Mouse (Mus musculus): ENCODE measurements around the gene Lyl1.

Lyl1 gene

GRCm38 (mm10) chr8:84728474-84728873 is 27.2 kb downstream of the Lyl1 start:
- H3K4me1 ChIP-seq (replicated peaks; ENCODE audit: low read depth, low read length) = peaks cover 52% of the 10 kb centered on the region
- peaks cover 51% of the 10 kb centered on the region for H3K27me3 ChIP-seq (ENCODE audit: insufficient read depth, low read length)
- H3K9me3 ChIP-seq (ENCODE audit: low read length) = no peaks in the 10 kb centered on the region
- no peaks in the 10 kb centered on the region for H3K36me3 ChIP-seq (ENCODE audit: insufficient read depth, low read length)
- H3K4me3 ChIP-seq (replicated peaks; ENCODE audit: low read length) = no peak overlapping the region
- TF ChIP-seq POU5F1 (IDR thresholded peaks at IDR 0.05; ENCODE audit: borderline replicate concordance, low read length) (no peak), NANOG (IDR thresholded peaks at IDR 0.05; ENCODE audit: borderline replicate concordance, low read length) (no peak), CTCF (conservative IDR thresholded peaks at IDR 0.05; ENCODE audit: low read length) (no peak)

- Histone ChIP-seq H3K36me3 (ENCODE audit: insufficient read depth, low read length) (no peaks in the 10 kb centered on the region), H3K4me3 (replicated peaks; ENCODE audit: low read length) (peak overlapping the region; percentile 50), H3K4me1 (replicated peaks; ENCODE audit: low read depth, low read length) (peaks cover 38% of the 10 kb centered on the region), H3K27me3 (ENCODE audit: insufficient read depth, low read length) (peaks cover 54% of the 10 kb centered on the region), H3K9me3 (ENCODE audit: low read length) (no peaks in the 10 kb centered on the region)
- TF ChIP-seq NANOG (IDR thresholded peaks at IDR 0.05; ENCODE audit: borderline replicate concordance, low read length) = no peak
- TF ChIP-seq CTCF (conservative IDR thresholded peaks at IDR 0.05; ENCODE audit: low read length) = no peak
- TF ChIP-seq POU5F1 (IDR thresholded peaks at IDR 0.05; ENCODE audit: borderline replicate concordance, low read length) = no peak
Measured at GRCm38 (mm10) chr8:84729921-84730362, 28.7 kb downstream of the Lyl1 start.

- Histone ChIP-seq H3K36me3 (ENCODE audit: insufficient read depth, low read length) (no peaks in the 10 kb centered on the region), H3K9me3 (ENCODE audit: low read length) (no peaks in the 10 kb centered on the region), H3K4me3 (replicated peaks; ENCODE audit: low read length) (peak overlapping the region; percentile 50), H3K27me3 (ENCODE audit: insufficient read depth, low read length) (peaks cover 53% of the 10 kb centered on the region), H3K4me1 (replicated peaks; ENCODE audit: low read depth, low read length) (peaks cover 32% of the 10 kb centered on the region)
- no peak for TF ChIP-seq POU5F1 (IDR thresholded peaks at IDR 0.05; ENCODE audit: borderline replicate concordance, low read length)
- no peak for TF ChIP-seq CTCF (conservative IDR thresholded peaks at IDR 0.05; ENCODE audit: low read length)
- no peak for TF ChIP-seq NANOG (IDR thresholded peaks at IDR 0.05; ENCODE audit: borderline replicate concordance, low read length)
Measured at GRCm38 (mm10) chr8:84730541-84731370, 29.5 kb downstream of the Lyl1 start.

- no peaks in the 10 kb centered on the region for H3K36me3 ChIP-seq (ENCODE audit: insufficient read depth, low read length)
- no peak for TF ChIP-seq NANOG (IDR thresholded peaks at IDR 0.05; ENCODE audit: borderline replicate concordance, low read length)
- H3K9me3 ChIP-seq (ENCODE audit: low read length) = no peaks in the 10 kb centered on the region
- peaks cover 60% of the 10 kb centered on the region for H3K27me3 ChIP-seq (ENCODE audit: insufficient read depth, low read length)
- no peak overlapping the region for H3K4me3 ChIP-seq (replicated peaks; ENCODE audit: low read length)
- peaks cover 26% of the 10 kb centered on the region for H3K4me1 ChIP-seq (replicated peaks; ENCODE audit: low read depth, low read length)
Measured at GRCm38 (mm10) chr8:84731371-84732177, 30.3 kb downstream of the Lyl1 start.

- H3K4me1 ChIP-seq (replicated peaks; ENCODE audit: low read depth, low read length) = peaks cover 28% of the 10 kb centered on the region
- no peaks in the 10 kb centered on the region for H3K9me3 ChIP-seq (ENCODE audit: low read length)
- H3K27me3 ChIP-seq (ENCODE audit: insufficient read depth, low read length) = peaks cover 66% of the 10 kb centered on the region
- TF ChIP-seq NANOG (IDR thresholded peaks at IDR 0.05; ENCODE audit: borderline replicate concordance, low read length) (no peak), POU5F1 (IDR thresholded peaks at IDR 0.05; ENCODE audit: borderline replicate concordance, low read length) (no peak), CTCF (conservative IDR thresholded peaks at IDR 0.05; ENCODE audit: low read length) (no peak)
- no peak overlapping the region for H3K4me3 ChIP-seq (replicated peaks; ENCODE audit: low read length)
- no peaks in the 10 kb centered on the region for H3K36me3 ChIP-seq (ENCODE audit: insufficient read depth, low read length)
Measured at GRCm38 (mm10) chr8:84732545-84732944, 31.3 kb downstream of the Lyl1 start.

GRCm38 (mm10) chr8:84732996-84733395 is 31.7 kb downstream of the Lyl1 start:
- TF ChIP-seq POU5F1 (IDR thresholded peaks at IDR 0.05; ENCODE audit: borderline replicate concordance, low read length) = no peak
- no peak for TF ChIP-seq CTCF (conservative IDR thresholded peaks at IDR 0.05; ENCODE audit: low read length)
- TF ChIP-seq NANOG (IDR thresholded peaks at IDR 0.05; ENCODE audit: borderline replicate concordance, low read length) = no peak
- Histone ChIP-seq H3K4me3 (replicated peaks; ENCODE audit: low read length) (no peak overlapping the region), H3K36me3 (ENCODE audit: insufficient read depth, low read length) (no peaks in the 10 kb centered on the region), H3K27me3 (ENCODE audit: insufficient read depth, low read length) (peaks cover 69% of the 10 kb centered on the region), H3K4me1 (replicated peaks; ENCODE audit: low read depth, low read length) (peaks cover 33% of the 10 kb centered on the region), H3K9me3 (ENCODE audit: low read length) (no peaks in the 10 kb centered on the region)

GRCm38 (mm10) chr8:84733959-84734358 is 32.7 kb downstream of the Lyl1 start:
- TF ChIP-seq CTCF (conservative IDR thresholded peaks at IDR 0.05; ENCODE audit: low read length) (no peak), NANOG (IDR thresholded peaks at IDR 0.05; ENCODE audit: borderline replicate concordance, low read length) (no peak), POU5F1 (IDR thresholded peaks at IDR 0.05; ENCODE audit: borderline replicate concordance, low read length) (no peak)
- no peaks in the 10 kb centered on the region for H3K9me3 ChIP-seq (ENCODE audit: low read length)
- peaks cover 42% of the 10 kb centered on the region for H3K4me1 ChIP-seq (replicated peaks; ENCODE audit: low read depth, low read length)
- H3K27me3 ChIP-seq (ENCODE audit: insufficient read depth, low read length) = peaks cover 72% of the 10 kb centered on the region
- no peaks in the 10 kb centered on the region for H3K36me3 ChIP-seq (ENCODE audit: insufficient read depth, low read length)
- H3K4me3 ChIP-seq (replicated peaks; ENCODE audit: low read length) = no peak overlapping the region

GRCm38 (mm10) chr8:84734680-84735079 is 33.4 kb downstream of the Lyl1 start:
- no peaks in the 10 kb centered on the region for H3K36me3 ChIP-seq (ENCODE audit: insufficient read depth, low read length)
- H3K9me3 ChIP-seq (ENCODE audit: low read length) = no peaks in the 10 kb centered on the region
- H3K27me3 ChIP-seq (ENCODE audit: insufficient read depth, low read length) = peaks cover 79% of the 10 kb centered on the region
- TF ChIP-seq POU5F1 (IDR thresholded peaks at IDR 0.05; ENCODE audit: borderline replicate concordance, low read length) (no peak), CTCF (conservative IDR thresholded peaks at IDR 0.05; ENCODE audit: low read length) (no peak), NANOG (IDR thresholded peaks at IDR 0.05; ENCODE audit: borderline replicate concordance, low read length) (no peak)
- H3K4me3 ChIP-seq (replicated peaks; ENCODE audit: low read length) = no peak overlapping the region
- peaks cover 44% of the 10 kb centered on the region for H3K4me1 ChIP-seq (replicated peaks; ENCODE audit: low read depth, low read length)

Data from E14TG2a.4 (cell line).